27 mouse cellular contexts compared by ENCODE assay signal in genomic region chr3:154837861-154838260, GRCm38 (mm10).
"Had no signal": no experiment of that assay in that cellular context is flagged by ENCODE, and none has a peak within 500 bp of the region (broad histone marks: within the 10 kb centered on the region; RNA-seq: fewer than 3 reads in every experiment).

No protein-coding gene starts in this region.

- H3K36me3 ChIP-seq: heart, embryonic 15.5 days; hindbrain, embryonic 13.5 days; hindbrain, embryonic 15.5 days; intestine, embryonic 15.5 days; kidney, embryonic 15.5 days; limb, embryonic 13.5 days; limb, embryonic 15.5 days; liver, embryonic 12.5 days had no signal

- H3K4me2 ChIP-seq: heart, embryonic 11.5 days; heart, embryonic 13.5 days; heart, embryonic 15.5 days; hindbrain, embryonic 13.5 days; hindbrain, embryonic 15.5 days; intestine, embryonic 15.5 days; kidney, embryonic 15.5 days; limb, embryonic 13.5 days; limb, embryonic 15.5 days; liver, embryonic 12.5 days had no signal

- H3K9me3 ChIP-seq: heart, embryonic 13.5 days; heart, embryonic 15.5 days; hindbrain, embryonic 13.5 days; hindbrain, embryonic 15.5 days; intestine, embryonic 15.5 days; kidney, embryonic 15.5 days; limb, embryonic 13.5 days; limb, embryonic 15.5 days; liver, embryonic 12.5 days had no signal

- H3K27me3 ChIP-seq: heart, embryonic 13.5 days; heart, embryonic 15.5 days; hindbrain, embryonic 13.5 days; hindbrain, embryonic 15.5 days; intestine, embryonic 15.5 days; kidney, embryonic 15.5 days; limb, embryonic 13.5 days; limb, embryonic 15.5 days; liver, embryonic 12.5 days had no signal

- DNase-seq: gastrocnemius, adult 2 months; gastrocnemius, postnatal 10 days; gastrocnemius, postnatal 25 days; heart, adult 18-20 months; heart, postnatal 14 days; heart, postnatal 36 days; kidney, adult 11 months; kidney, adult 2 months; kidney, adult 9 months; kidney, postnatal 14 days; kidney, postnatal 36 days; layer of hippocampus, adult 9-11 months; layer of hippocampus, postnatal 36 days; left cerebral cortex, postnatal 4 days had no signal

- ATAC-seq: hindbrain, postnatal 0 days; intestine, embryonic 15.5 days; liver, embryonic 12.5 days had no signal

- H3K4me1 ChIP-seq: heart, embryonic 15.5 days; intestine, embryonic 15.5 days; kidney, embryonic 15.5 days; limb, embryonic 13.5 days; limb, embryonic 15.5 days; liver, embryonic 12.5 days had no signal

- H3K4me3 ChIP-seq: gastrocnemius, adult 2 months; heart, embryonic 13.5 days; heart, embryonic 15.5 days; hindbrain, embryonic 13.5 days; hindbrain, embryonic 15.5 days; intestine, embryonic 15.5 days; kidney, embryonic 15.5 days; limb, embryonic 13.5 days; limb, embryonic 15.5 days; liver, embryonic 12.5 days had no signal

- H3K9ac ChIP-seq: heart, embryonic 13.5 days; heart, embryonic 15.5 days; hindbrain, embryonic 13.5 days; hindbrain, embryonic 15.5 days; intestine, embryonic 15.5 days; kidney, embryonic 15.5 days; limb, embryonic 13.5 days; limb, embryonic 15.5 days; liver, embryonic 12.5 days; liver, embryonic 14.5 days had no signal

- H3K27ac ChIP-seq: gastrocnemius, adult 2 months; heart, embryonic 13.5 days; heart, embryonic 15.5 days; hindbrain, embryonic 13.5 days; hindbrain, embryonic 15.5 days; hindbrain, postnatal 0 days; intestine, embryonic 15.5 days; kidney, embryonic 15.5 days; kidney, postnatal 0 days; limb, embryonic 13.5 days; limb, embryonic 15.5 days; liver, embryonic 12.5 days; liver, embryonic 14.5 days had no signal
